Mouse (Mus musculus) CH12.LX (cell line): ENCODE results near the gene Rasl10a. TPM values are rescaled to one million over a fixed set of nuclear protein-coding genes. Genes with fewer than 3 reads are reported as not detected.

Experiments
- DNase-seq: peaks from one replicate; pipeline ENCODE4 v3.0.0-alpha.2; 2013; ENCODE audit errors: extremely low read depth
- H3K27ac ChIP-seq: 2 replicates; pipeline ENCODE4 v1.5.1; 2012; ENCODE audit warnings: low read depth, mild to moderate bottlenecking, control low read depth, moderate library complexity; ENCODE audit not compliant: insufficient read depth
- H3K27me3 ChIP-seq: replicated peaks from 2 replicates; pipeline ENCODE3; 2012; ENCODE audit warnings: inconsistent platforms
- H3K36me3 ChIP-seq, 2 experiments: replicated peaks in 1 of 2; 2 replicates each; pipeline versions ENCODE3 to v1.6.1; 2012; ENCODE audit warnings: inconsistent platforms in 1 of 2, low read length in 1 of 2, mild to moderate bottlenecking in 1 of 2, mixed read lengths in 1 of 2, moderate library complexity in 1 of 2; ENCODE audit not compliant: control insufficient read depth in 1 of 2, insufficient read depth in 1 of 2
- H3K4me1 ChIP-seq, 2 experiments: 2 replicates each; pipeline ENCODE4 v1.6.1; 2012; ENCODE audit warnings: inconsistent platforms in 1 of 2, moderate library complexity in 1 of 2; ENCODE audit not compliant: insufficient read depth in 2 of 2, control insufficient read depth in 1 of 2
- H3K4me2 ChIP-seq: 2 replicates; pipeline ENCODE4 v1.6.1; 2012; ENCODE audit warnings: low read depth, mild to moderate bottlenecking, control low read depth; ENCODE audit not compliant: poor library complexity, insufficient read depth, severe bottlenecking
- H3K4me3 ChIP-seq, 3 experiments: fragments of 150-350 bp in 1 of 3; sonication (generic) in 1 of 3; replicated peaks in 1 of 3; 2 replicates each; pipeline versions ENCODE3 to v1.5.1; 2011 to 2012; ENCODE audit warnings: low read depth in 2 of 3, low read length in 2 of 3, mild to moderate bottlenecking in 2 of 3, moderate library complexity in 2 of 3, control low read depth in 1 of 3, improper control_type of control experiment in 1 of 3, inconsistent platforms in 1 of 3, mixed read lengths in 1 of 3; ENCODE audit not compliant: poor library complexity in 1 of 3
- H3K79me2 ChIP-seq: replicated peaks from 2 replicates; pipeline ENCODE4 v1.6.1; 2012; ENCODE audit warnings: mild to moderate bottlenecking, moderate library complexity; ENCODE audit not compliant: control insufficient read depth, poor library complexity, insufficient read depth, severe bottlenecking; ENCODE audit errors: extremely low read depth
- H3K9ac ChIP-seq: 2 replicates; pipeline ENCODE4 v1.6.1; 2012; ENCODE audit warnings: low read depth, mild to moderate bottlenecking, control low read depth, moderate library complexity; ENCODE audit not compliant: insufficient read depth
- H3K9me3 ChIP-seq: replicated peaks from 2 replicates; pipeline ENCODE3; 2012; ENCODE audit warnings: low read length, inconsistent platforms, mixed read lengths
- BHLHE40 ChIP-seq: IDR thresholded peaks from 2 replicates; pipeline ENCODE4 v1.6.1; 2011; ENCODE audit warnings: mild to moderate bottlenecking, low read depth, low read length, improper control_type of control experiment
- CHD1 ChIP-seq: IDR thresholded peaks from 2 replicates; pipeline ENCODE4 v1.6.1; 2012; ENCODE audit warnings: low read depth, low read length, improper control_type of control experiment, inconsistent platforms
- E2F4 ChIP-seq: IDR thresholded peaks from 2 replicates; pipeline ENCODE4 v1.6.1; 2011; ENCODE audit warnings: low read depth, low read length, improper control_type of control experiment; ENCODE audit not compliant: insufficient replicate concordance
- ELF1 ChIP-seq: IDR thresholded peaks from 2 replicates; pipeline ENCODE4 v1.6.1; 2014; ENCODE audit warnings: low read depth, mild to moderate bottlenecking, inconsistent platforms, low read length, improper control_type of control experiment
- EP300 ChIP-seq: IDR thresholded peaks from 2 replicates; pipeline ENCODE4 v1.6.1; 2011; ENCODE audit warnings: low read length, improper control_type of control experiment
- ETS1 ChIP-seq: conservative IDR thresholded peaks from 2 replicates; pipeline ENCODE4 v1.6.1; 2012; ENCODE audit warnings: low read depth, mild to moderate bottlenecking, inconsistent platforms, low read length, improper control_type of control experiment, moderate library complexity
- GABPA ChIP-seq: IDR thresholded peaks from 2 replicates; pipeline ENCODE4 v1.6.1; 2012; ENCODE audit warnings: low read depth, low read length, improper control_type of control experiment, inconsistent platforms; ENCODE audit not compliant: insufficient replicate concordance
- HCFC1 ChIP-seq: IDR thresholded peaks from 2 replicates; pipeline ENCODE4 v1.6.1; 2012; ENCODE audit warnings: low read depth, mild to moderate bottlenecking, inconsistent platforms, low read length, improper control_type of control experiment
- IRF4 ChIP-seq: IDR thresholded peaks from 2 replicates; pipeline ENCODE4 v1.6.1; 2014; ENCODE audit warnings: low read depth, mild to moderate bottlenecking, inconsistent platforms, low read length, improper control_type of control experiment
- JUN ChIP-seq: IDR thresholded peaks from 2 replicates; pipeline ENCODE4 v1.6.1; 2011; ENCODE audit warnings: low read depth, mild to moderate bottlenecking, low read length, improper control_type of control experiment, moderate library complexity; ENCODE audit not compliant: insufficient read depth
- KAT2A ChIP-seq: IDR thresholded peaks from 2 replicates; pipeline ENCODE4 v1.6.1; 2012; ENCODE audit warnings: low read length, improper control_type of control experiment, inconsistent platforms; ENCODE audit not compliant: insufficient replicate concordance
- MAFK ChIP-seq: IDR thresholded peaks from 2 replicates; pipeline ENCODE4 v1.6.1; 2011; ENCODE audit warnings: low read length, improper control_type of control experiment; ENCODE audit not compliant: insufficient replicate concordance
- MAX ChIP-seq: IDR thresholded peaks from 2 replicates; pipeline ENCODE4 v1.6.1; 2011; ENCODE audit warnings: low read length, improper control_type of control experiment
- MAZ ChIP-seq: IDR thresholded peaks from 2 replicates; pipeline ENCODE4 v1.6.1; 2012; ENCODE audit warnings: low read depth, mild to moderate bottlenecking, inconsistent platforms, low read length, improper control_type of control experiment, moderate library complexity
- MEF2A ChIP-seq: IDR thresholded peaks from 2 replicates; pipeline ENCODE4 v1.6.1; 2014; ENCODE audit warnings: low read depth, mild to moderate bottlenecking, inconsistent platforms, low read length, improper control_type of control experiment, borderline replicate concordance
- MXI1 ChIP-seq: IDR thresholded peaks from 2 replicates; pipeline ENCODE4 v1.6.1; 2011; ENCODE audit warnings: mild to moderate bottlenecking, low read depth, low read length, improper control_type of control experiment
- MYC ChIP-seq: IDR thresholded peaks from 2 replicates; pipeline ENCODE4 v1.6.1; 2011; ENCODE audit warnings: low read depth, mild to moderate bottlenecking, improper control_type of control experiment, low read length
- NRF1 ChIP-seq: IDR thresholded peaks from 2 replicates; pipeline ENCODE4 v1.6.1; 2014; ENCODE audit warnings: low read depth, mild to moderate bottlenecking, inconsistent platforms, low read length, improper control_type of control experiment, moderate library complexity
- PAX5 ChIP-seq: IDR thresholded peaks from 2 replicates; pipeline ENCODE4 v1.6.1; 2012; ENCODE audit warnings: low read length, inconsistent platforms, mixed read lengths
- POLR2A ChIP-seq: IDR thresholded peaks from 2 replicates; pipeline ENCODE4 v1.6.1; 2011; ENCODE audit warnings: low read depth, mild to moderate bottlenecking, improper control_type of control experiment, low read length
- POLR2AphosphoS2 ChIP-seq: IDR thresholded peaks from 2 replicates; pipeline ENCODE4 v1.6.1; 2011; ENCODE audit warnings: low read depth, low read length, improper control_type of control experiment
- RAD21 ChIP-seq: IDR thresholded peaks from 2 replicates; pipeline ENCODE4 v1.6.1; 2011; ENCODE audit warnings: low read depth, mild to moderate bottlenecking, low read length, improper control_type of control experiment, moderate library complexity
- SIN3A ChIP-seq: IDR thresholded peaks from 2 replicates; pipeline ENCODE4 v1.6.1; 2012; ENCODE audit warnings: low read length, improper control_type of control experiment, inconsistent platforms
- SMC3 ChIP-seq: IDR thresholded peaks from 2 replicates; pipeline ENCODE4 v1.6.1; 2011; ENCODE audit warnings: low read depth, low read length, improper control_type of control experiment
- TBP ChIP-seq: conservative IDR thresholded peaks from 2 replicates; pipeline ENCODE4 v1.6.1; 2011; ENCODE audit warnings: low read depth, low read length, improper control_type of control experiment
- TCF12 ChIP-seq: IDR thresholded peaks from 2 replicates; pipeline ENCODE4 v1.6.1; 2014; ENCODE audit warnings: low read depth, mild to moderate bottlenecking, inconsistent platforms, low read length, improper control_type of control experiment
- UBTF ChIP-seq: IDR thresholded peaks from 2 replicates; pipeline ENCODE4 v1.6.1; 2012; ENCODE audit warnings: low read depth, mild to moderate bottlenecking, inconsistent platforms, low read length, improper control_type of control experiment, moderate library complexity
- USF1 ChIP-seq: IDR thresholded peaks from 2 replicates; pipeline ENCODE4 v1.6.1; 2014; ENCODE audit warnings: low read depth, mild to moderate bottlenecking, inconsistent platforms, low read length, improper control_type of control experiment
- USF2 ChIP-seq: conservative IDR thresholded peaks from 2 replicates; pipeline ENCODE4 v1.6.1; 2011; ENCODE audit warnings: low read depth, low read length, improper control_type of control experiment
- ZKSCAN1 ChIP-seq: IDR thresholded peaks from 2 replicates; pipeline ENCODE4 v1.6.1; 2012; ENCODE audit warnings: low read depth, inconsistent platforms, low read length, improper control_type of control experiment, borderline replicate concordance
- ZMIZ1 ChIP-seq: IDR thresholded peaks from 2 replicates; pipeline ENCODE4 v1.6.1; 2012; ENCODE audit warnings: low read depth, mild to moderate bottlenecking, inconsistent platforms, low read length, improper control_type of control experiment
- ZNF384 ChIP-seq: IDR thresholded peaks from 2 replicates; pipeline ENCODE4 v1.6.1; 2012; ENCODE audit warnings: low read depth, low read length, improper control_type of control experiment, inconsistent platforms
- dilution Hi-C: fragments of 300-500 bp; cut with MboI; formaldehyde crosslinking; loops from 2 replicates; pipeline ENCODE4 v1.14.3; 2020; ENCODE audit warnings: low sequenced_read_pairs; ENCODE audit not compliant: extremely low pct_unique_long_range_greater_than_20kb, extremely low pct_ligation_motif_present
- in situ Hi-C: fragments of 300-500 bp; cut with MboI; formaldehyde crosslinking; loops from 3 replicates; pipeline ENCODE4 v1.14.3; 2019; ENCODE audit warnings: low sequenced_read_pairs, low pct_ligation_motif_present, low pct_unique_long_range_greater_than_20kb, mixed read lengths
- polyA plus RNA-seq: library from polyadenylated mRNA; unstranded; fragments of >175 nt; gene quantifications from 2 replicates; pipeline ENCODE4 v1.2.1, GENCODE M21; 2012; ENCODE audit warnings: low read depth; ENCODE audit not compliant: insufficient read length
- total RNA-seq, 2 experiments: library from RNA; depleted of rRNA; stranded (reverse); fragments of 300-350 nt in 1 of 2; fragments of >200 nt in 1 of 2; gene quantifications; 2 replicates each; pipeline ENCODE4 v1.2.3; 2012 to 2014

The Rasl10a gene
- total and polyA plus RNA-seq, 3 experiments, result 3.0 to 7.5 (median 6.5) TPM

GRCm38 (mm10) chr11:5098035-5098735 is 40.3 kb downstream of the Rasl10a start (continued):
- TF ChIP-seq MEF2A (no peak), SMC3 (no peak), USF2 (no peak), RAD21 (no peak), EP300 (no peak), TBP (no peak), KAT2A (no peak), MAZ (no peak), ZKSCAN1 (no peak), PAX5 (no peak), CHD1 (peak; percentile 70), SIN3A (0 out of 2 replicates have a peak, but pooled peaks have one; percentile 32), ZNF384 (no peak), JUN (no peak), MXI1 (peak; percentile 81), MYC (0 out of 2 replicates have a peak, but pooled peaks have one; percentile 85)

GRCm38 (mm10) chr11:5098736-5099542 is 41.0 kb downstream of the Rasl10a start, which contains the start of the genes Rhbdd3 and Ewsr1:
Rhbdd3 (plus strand) TSS chr11:5098926.
Ewsr1 (minus strand) TSS chr11:5099266.
- DNase-seq, result peak; percentile 96
- dilution Hi-C loops, result no loop called here
- peak within 1 kb of the TSS; percentile 98 for H3K9ac ChIP-seq
- H3K36me3 ChIP-seq, result peaks cover 13 to 41% of the 10 kb centered on the region in 2 experiments
- no peaks in the 10 kb centered on the region for H3K9me3 ChIP-seq
- H3K27me3 ChIP-seq, result no peaks in the 10 kb centered on the region
- peaks cover 49% of the 10 kb centered on the region for H3K79me2 ChIP-seq
- in situ Hi-C loops, result loop anchor here (5.0 kb wide), 1 partner anchor 37 kb away; no protein-coding TSS in a partner anchor
- peak within 1 kb of the TSS; percentile 74 to 94 (median 85) for H3K4me3 ChIP-seq
- H3K4me1 ChIP-seq, result peaks cover 7 to 41% of the 10 kb centered on the region in 2 experiments; a peak in 3 of 4 replicates
- peak within 1 kb of the TSS; percentile 75 for H3K27ac ChIP-seq
- peak within 1 kb of the TSS; percentile 97 for H3K4me2 ChIP-seq
- TF ChIP-seq POLR2A (peak; percentile 93), MXI1 (peak; percentile 75), E2F4 (peak; percentile 85; the same call in 1 of the 2 replicates), BHLHE40 (peak; percentile 89), ZMIZ1 (no peak; the same call in none of the 2 replicates), UBTF (peak; percentile 62; the same call in 1 of the 2 replicates), GABPA (no peak), NRF1 (peak; percentile 93), JUN (no peak), MAX (peak; percentile 55), TCF12 (peak; percentile 79), RAD21 (no peak), USF2 (no peak), MEF2A (peak; percentile 81), POLR2AphosphoS2 (no peak; the same call in 1 of the 2 replicates), IRF4 (peak; percentile 65), SMC3 (no peak), MAZ (no peak), ELF1 (peak; percentile 47), USF1 (peak; percentile 47), HCFC1 (peak; percentile 72), MAFK (peak; percentile 87), TBP (0 out of 2 replicates have a peak, but pooled peaks have one; percentile 25), ETS1 (peak; percentile 66)
